Mouse (Mus musculus) forebrain, embryonic 16.5 days (tissue): ENCODE results near the gene Sh3pxd2b. TPM values are rescaled to one million over a fixed set of nuclear protein-coding genes. Genes with fewer than 3 reads are reported as not detected.

Experiments used
- ATAC-seq: fragments of 200-750 bp; cut with Nextera tagmentation; 2 replicates; pipeline ENCODE4 v1.8.0; 2017; ENCODE audit warnings: mild to moderate bottlenecking, moderate library complexity
- H3K27ac ChIP-seq: fragments of 300-500 bp; sonication (generic); 2 replicates; pipeline ENCODE4 v1.5.1; 2014; ENCODE audit warnings: low read length, control low read depth
- H3K27me3 ChIP-seq: fragments of 300-500 bp; sonication (generic); replicated peaks from 2 replicates; pipeline ENCODE4 v1.6.1; 2014; ENCODE audit warnings: low read length; ENCODE audit not compliant: control insufficient read depth, insufficient read depth
- H3K36me3 ChIP-seq: fragments of 300-500 bp; sonication (generic); 2 replicates; pipeline ENCODE4 v1.6.1; 2014; ENCODE audit not compliant: control insufficient read depth, insufficient read depth
- H3K4me1 ChIP-seq: fragments of 300-500 bp; sonication (generic); replicated peaks from 2 replicates; pipeline ENCODE4 v1.6.1; 2014; ENCODE audit warnings: low read length; ENCODE audit not compliant: control insufficient read depth, insufficient read depth
- H3K4me2 ChIP-seq: fragments of 300-500 bp; sonication (generic); 2 replicates; pipeline ENCODE4 v1.6.1; 2014; ENCODE audit warnings: mild to moderate bottlenecking, low read length, control low read depth
- H3K4me3 ChIP-seq: fragments of 300-500 bp; sonication (generic); replicated peaks from 2 replicates; pipeline ENCODE4 v1.5.1; 2014; ENCODE audit warnings: mild to moderate bottlenecking, low read length, control low read depth
- H3K9ac ChIP-seq: fragments of 300-500 bp; sonication (generic); replicated peaks from 2 replicates; pipeline ENCODE4 v1.6.1; 2014; ENCODE audit warnings: low read depth, low read length, control low read depth
- H3K9me3 ChIP-seq: fragments of 300-500 bp; sonication (generic); 2 replicates; pipeline ENCODE4 v1.6.1; 2016; ENCODE audit warnings: low read length; ENCODE audit not compliant: control insufficient read depth
- WGBS: fragments of 180-500 bp; shearing (Covaris S2); extraction: QIAGEN DNeasy Blood & Tissue Kit; methylation state at CpG from one replicate; pipeline ENCODE4 v1.1.7; 2014; 5-methylcytosine and 5-hydroxymethylcytosine counted together
- polyA plus RNA-seq: library from polyadenylated mRNA; unstranded; fragments of >200 nt; fragmentation: Nextera tagmentation; extraction: Ambion mirVana; gene quantifications from 2 replicates; pipeline ENCODE4 v1.2.1, GENCODE M21; 2015

Gene Sh3pxd2b
- polyA plus RNA-seq, 1 experiment from 2014 or later: 22.4 TPM

- Histone ChIP-seq H3K9me3 (no peaks in the 10 kb centered on the region), H3K36me3 (no peaks in the 10 kb centered on the region), H3K27me3 (no peaks in the 10 kb centered on the region), H3K4me1 (peaks cover 27% of the 10 kb centered on the region), H3K4me2 (no peak overlapping the region), H3K27ac (no peak overlapping the region), H3K9ac (no peak overlapping the region), H3K4me3 (no peak overlapping the region)
- no peak for ATAC-seq
- WGBS: 94% methylated on average over 4 of the region's 4 CpGs
Observed at GRCm38 (mm10) chr11:32452745-32453144, 105.1 kb downstream of the Sh3pxd2b start.

GRCm38 (mm10) chr11:32453353-32453915 is 105.8 kb downstream of the Sh3pxd2b start:
- Histone ChIP-seq H3K4me2 (no peak overlapping the region), H3K9ac (0 out of 2 replicates have a peak overlapping the region, but pooled peaks have one; percentile 29), H3K36me3 (no peaks in the 10 kb centered on the region), H3K27ac (peak overlapping the region; percentile 66), H3K4me3 (no peak overlapping the region), H3K9me3 (no peaks in the 10 kb centered on the region), H3K4me1 (peaks cover 27% of the 10 kb centered on the region), H3K27me3 (no peaks in the 10 kb centered on the region)
- ATAC-seq: no peak
- 44% methylated on average over 8 of the region's 8 CpGs for WGBS

GRCm38 (mm10) chr11:32454231-32454799 is 106.7 kb downstream of the Sh3pxd2b start:
- Histone ChIP-seq H3K4me2 (peak overlapping the region; percentile 95), H3K4me3 (peak overlapping the region; percentile 96), H3K9ac (peak overlapping the region; percentile 97), H3K36me3 (no peaks in the 10 kb centered on the region), H3K27ac (peak overlapping the region; percentile 69), H3K4me1 (peaks cover 27% of the 10 kb centered on the region), H3K27me3 (no peaks in the 10 kb centered on the region), H3K9me3 (no peaks in the 10 kb centered on the region)
- ATAC-seq: no peak
- WGBS: 2% methylated on average over 19 of the region's 19 CpGs

- H3K4me1 ChIP-seq: peaks cover 27% of the 10 kb centered on the region
- H3K4me2 ChIP-seq: peak within 1 kb of the TSS; percentile 95
- peak within 1 kb of the TSS; percentile 98 for H3K27ac ChIP-seq
- no peaks in the 10 kb centered on the region for H3K9me3 ChIP-seq
- H3K4me3 ChIP-seq: peak within 1 kb of the TSS; percentile 96
- H3K27me3 ChIP-seq: no peaks in the 10 kb centered on the region
- H3K9ac ChIP-seq: peak within 1 kb of the TSS; percentile 97
- H3K36me3 ChIP-seq: no peaks in the 10 kb centered on the region
- ATAC-seq: peak; percentile 98
- WGBS: under 1% methylated on average over 67 of the region's 86 CpGs
Observed at GRCm38 (mm10) chr11:32454800-32455506, 107.3 kb downstream of the Sh3pxd2b start, which contains the start of gene Ubtd2. Ubtd2 (plus strand) TSS chr11:32455370.

- Histone ChIP-seq H3K9ac (peak overlapping the region; percentile 97), H3K27ac (peak overlapping the region; percentile 98), H3K4me3 (peak overlapping the region; percentile 96), H3K36me3 (no peaks in the 10 kb centered on the region), H3K4me2 (peak overlapping the region; percentile 52), H3K4me1 (peaks cover 25% of the 10 kb centered on the region), H3K9me3 (no peaks in the 10 kb centered on the region), H3K27me3 (no peaks in the 10 kb centered on the region)
- peak; percentile 37 for ATAC-seq
- WGBS: under 1% methylated on average over 55 of the region's 58 CpGs
Observed at GRCm38 (mm10) chr11:32455507-32456141, 108.0 kb downstream of the Sh3pxd2b start.

GRCm38 (mm10) chr11:32456356-32456755 is 108.7 kb downstream of the Sh3pxd2b start:
- WGBS: 5% methylated on average over 6 of the region's 6 CpGs
- H3K9me3 ChIP-seq: no peaks in the 10 kb centered on the region
- no peak overlapping the region for H3K27ac ChIP-seq
- H3K27me3 ChIP-seq: no peaks in the 10 kb centered on the region
- no peaks in the 10 kb centered on the region for H3K36me3 ChIP-seq
- H3K9ac ChIP-seq: peak overlapping the region; percentile 97
- peak overlapping the region; percentile 96 for H3K4me3 ChIP-seq
- H3K4me2 ChIP-seq: peak overlapping the region; percentile 52
- no peak for ATAC-seq
- peaks cover 25% of the 10 kb centered on the region for H3K4me1 ChIP-seq

GRCm38 (mm10) chr11:32464282-32464681 is 116.7 kb downstream of the Sh3pxd2b start:
- ATAC-seq: no peak
- Histone ChIP-seq H3K4me3 (no peak overlapping the region), H3K4me1 (peaks cover 6% of the 10 kb centered on the region; the same call in 1 of the 2 replicates), H3K36me3 (no peaks in the 10 kb centered on the region), H3K9me3 (no peaks in the 10 kb centered on the region), H3K27ac (no peak overlapping the region), H3K4me2 (no peak overlapping the region), H3K9ac (no peak overlapping the region), H3K27me3 (no peaks in the 10 kb centered on the region)
- WGBS: 71% methylated on average over 2 of the region's 2 CpGs

GRCm38 (mm10) chr11:32471925-32472324 is 124.3 kb downstream of the Sh3pxd2b start:
- H3K27me3 ChIP-seq: no peaks in the 10 kb centered on the region
- no peak overlapping the region for H3K4me3 ChIP-seq
- H3K9ac ChIP-seq: no peak overlapping the region
- no peaks in the 10 kb centered on the region for H3K36me3 ChIP-seq
- H3K4me1 ChIP-seq: no peaks in the 10 kb centered on the region; the same call in 1 of the 2 replicates
- H3K4me2 ChIP-seq: no peak overlapping the region
- H3K27ac ChIP-seq: no peak overlapping the region
- 79% methylated on average over 2 of the region's 2 CpGs for WGBS
- H3K9me3 ChIP-seq: no peaks in the 10 kb centered on the region
- no peak for ATAC-seq

- no peak overlapping the region for H3K4me3 ChIP-seq
- no peak overlapping the region for H3K9ac ChIP-seq
- no peak for ATAC-seq
- H3K9me3 ChIP-seq: no peaks in the 10 kb centered on the region
- H3K27ac ChIP-seq: no peak overlapping the region
- H3K4me1 ChIP-seq: no peaks in the 10 kb centered on the region; the same call in 1 of the 2 replicates
- no peaks in the 10 kb centered on the region for H3K27me3 ChIP-seq
- H3K4me2 ChIP-seq: no peak overlapping the region
- 89% methylated on average over 3 of the region's 3 CpGs for WGBS
- H3K36me3 ChIP-seq: no peaks in the 10 kb centered on the region
Observed at GRCm38 (mm10) chr11:32474725-32475124, 127.1 kb downstream of the Sh3pxd2b start.
